Mouse (Mus musculus) hindbrain, embryonic 13.5 days (tissue): Measurements from ENCODE around the gene Nrgn. TPM values are rescaled to one million over a fixed set of nuclear protein-coding genes. Genes with fewer than 3 reads are reported as not detected.

ENCODE experiments used
- ATAC-seq: fragments of 200-750 bp; cut with Nextera tagmentation; 2 replicates; pipeline ENCODE4 v1.8.0; 2017; ENCODE audit warnings: moderate TSS enrichment; ENCODE audit not compliant: low FRiP score
- H3K27ac ChIP-seq: fragments of 300-500 bp; sonication (generic); 2 replicates; pipeline ENCODE4 v1.5.1; 2015; ENCODE audit warnings: inconsistent platforms, mild to moderate bottlenecking, moderate library complexity
- H3K27me3 ChIP-seq: fragments of 300-500 bp; sonication (generic); 2 replicates; pipeline ENCODE4 v1.6.1; 2015; ENCODE audit warnings: mild to moderate bottlenecking, inconsistent platforms
- H3K36me3 ChIP-seq: fragments of 300-500 bp; sonication (generic); 2 replicates; pipeline ENCODE4 v1.6.1; 2015; ENCODE audit warnings: mild to moderate bottlenecking, inconsistent platforms
- H3K4me1 ChIP-seq: fragments of 300-500 bp; sonication (generic); replicated peaks from 2 replicates; pipeline ENCODE4 v1.6.1; 2015; ENCODE audit warnings: inconsistent platforms
- H3K4me2 ChIP-seq: fragments of 300-500 bp; sonication (generic); 2 replicates; pipeline ENCODE4 v1.6.1; 2015; ENCODE audit warnings: inconsistent platforms, mild to moderate bottlenecking, moderate library complexity
- H3K4me3 ChIP-seq: fragments of 300-500 bp; sonication (generic); 2 replicates; pipeline ENCODE4 v1.5.1; 2015; ENCODE audit warnings: mild to moderate bottlenecking, inconsistent platforms
- H3K9ac ChIP-seq: fragments of 300-500 bp; sonication (generic); 2 replicates; pipeline ENCODE4 v1.6.1; 2015; ENCODE audit warnings: mild to moderate bottlenecking, inconsistent platforms
- H3K9me3 ChIP-seq: fragments of 300-500 bp; sonication (generic); 2 replicates; pipeline ENCODE4 v1.6.1; 2016; ENCODE audit warnings: inconsistent platforms
- WGBS: fragments of 180-500 bp; shearing (Covaris S2); methylation state at CpG from one replicate; pipeline ENCODE4 v1.1.7; 2015; 5-methylcytosine and 5-hydroxymethylcytosine counted together
- polyA plus RNA-seq: library from polyadenylated mRNA; unstranded; fragments of >200 nt; fragmentation: Nextera tagmentation; extraction: Ambion mirVana; gene quantifications from 2 replicates; pipeline ENCODE4 v1.2.1, GENCODE M21; 2015

Nrgn gene
- polyA plus RNA-seq, 1 experiment from 2014 or later = 14.9 TPM

DNA sequence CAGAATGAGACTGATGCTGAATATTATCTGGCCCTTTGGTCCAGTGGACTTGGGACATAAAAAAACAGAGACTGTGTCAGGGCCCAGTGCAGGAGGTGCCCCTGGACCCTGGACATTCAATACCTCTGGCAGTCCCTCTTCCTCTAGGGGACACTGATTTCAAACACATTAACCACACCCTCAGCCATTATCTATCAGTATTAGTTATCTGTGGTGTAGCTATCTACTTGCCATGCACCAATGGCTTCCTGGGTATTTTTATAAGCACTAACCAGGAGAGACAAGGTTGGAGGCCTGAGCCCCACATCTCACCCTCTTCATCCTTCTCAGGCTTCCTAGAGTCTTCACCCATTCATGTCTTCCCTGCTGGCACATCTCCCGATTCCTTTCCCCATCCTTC, 2.3 kb downstream of the Nrgn start:
- Histone ChIP-seq H3K27me3 (peaks cover 98% of the 10 kb centered on the region), H3K4me2 (no peak overlapping the region), H3K9ac (no peak overlapping the region), H3K4me3 (no peak overlapping the region), H3K9me3 (no peaks in the 10 kb centered on the region), H3K27ac (no peak overlapping the region), H3K36me3 (no peaks in the 10 kb centered on the region), H3K4me1 (peaks cover 25% of the 10 kb centered on the region)
- 78% methylated on average over 1 of the region's 1 CpGs for WGBS
- no peak for ATAC-seq

GRCm38 (mm10) chr9:37546889-37547288, 5.8 kb downstream of the Nrgn start:
- Histone ChIP-seq H3K27ac (no peak overlapping the region), H3K36me3 (no peaks in the 10 kb centered on the region), H3K27me3 (peaks cover 99% of the 10 kb centered on the region), H3K4me3 (no peak overlapping the region), H3K4me2 (no peak overlapping the region), H3K9ac (no peak overlapping the region), H3K4me1 (peaks cover 21% of the 10 kb centered on the region), H3K9me3 (no peaks in the 10 kb centered on the region)
- 87% methylated on average over 1 of the region's 1 CpGs for WGBS
- ATAC-seq = no peak

DNA sequence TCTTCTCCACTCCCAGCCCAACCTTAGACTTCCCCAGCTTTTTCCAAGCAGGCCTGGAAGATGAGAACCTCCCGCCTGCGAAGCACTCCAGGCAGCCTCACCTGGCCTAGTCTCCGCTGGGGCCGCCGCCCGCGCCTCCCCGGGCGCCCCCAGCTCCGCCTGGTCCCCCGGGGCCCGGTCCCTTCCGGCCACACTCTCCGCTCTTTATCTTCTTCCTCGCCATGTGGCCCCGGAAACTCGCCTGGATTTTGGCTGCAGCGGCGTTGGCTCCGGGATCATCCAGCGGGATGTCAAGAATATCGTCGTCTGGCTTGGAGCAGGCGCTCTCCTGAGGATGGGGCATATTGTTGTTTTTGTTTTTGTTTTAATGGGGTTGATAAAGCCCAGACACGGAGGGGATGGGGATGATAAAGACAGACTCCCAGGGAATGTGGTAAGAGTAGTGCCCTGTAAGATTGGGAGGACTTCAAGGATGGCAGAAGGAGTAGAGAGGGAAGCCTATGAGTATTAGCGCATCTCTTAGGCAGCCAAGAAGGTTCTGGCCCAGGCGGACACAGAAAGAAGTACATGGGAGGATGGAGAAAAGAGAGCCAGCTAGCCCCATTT, 6.8 kb downstream of the Nrgn start:
- H3K27ac ChIP-seq = no peak overlapping the region
- H3K27me3 ChIP-seq = peaks cover 95% of the 10 kb centered on the region
- no peak for ATAC-seq
- peak overlapping the region; percentile 8; the same call in 1 of the 2 replicates for H3K4me3 ChIP-seq
- 13% methylated on average over 27 of the region's 27 CpGs for WGBS
- H3K4me2 ChIP-seq = peak overlapping the region; percentile 57; the same call in 1 of the 2 replicates
- H3K9ac ChIP-seq = peak overlapping the region; percentile 56
- no peaks in the 10 kb centered on the region for H3K36me3 ChIP-seq
- H3K4me1 ChIP-seq = peaks cover 19% of the 10 kb centered on the region
- no peaks in the 10 kb centered on the region for H3K9me3 ChIP-seq

- Histone ChIP-seq H3K4me3 (peak overlapping the region; percentile 32), H3K4me1 (peaks cover 19% of the 10 kb centered on the region), H3K27ac (no peak overlapping the region), H3K27me3 (peaks cover 90% of the 10 kb centered on the region), H3K9ac (peak overlapping the region; percentile 56; the same call in 1 of the 2 replicates), H3K9me3 (no peaks in the 10 kb centered on the region), H3K36me3 (no peaks in the 10 kb centered on the region), H3K4me2 (peak overlapping the region; percentile 57)
- 9% methylated on average over 17 of the region's 17 CpGs for WGBS
- peak; percentile 63 for ATAC-seq
Measured at GRCm38 (mm10) chr9:37545166-37545610, 7.5 kb downstream of the Nrgn start.

DNA sequence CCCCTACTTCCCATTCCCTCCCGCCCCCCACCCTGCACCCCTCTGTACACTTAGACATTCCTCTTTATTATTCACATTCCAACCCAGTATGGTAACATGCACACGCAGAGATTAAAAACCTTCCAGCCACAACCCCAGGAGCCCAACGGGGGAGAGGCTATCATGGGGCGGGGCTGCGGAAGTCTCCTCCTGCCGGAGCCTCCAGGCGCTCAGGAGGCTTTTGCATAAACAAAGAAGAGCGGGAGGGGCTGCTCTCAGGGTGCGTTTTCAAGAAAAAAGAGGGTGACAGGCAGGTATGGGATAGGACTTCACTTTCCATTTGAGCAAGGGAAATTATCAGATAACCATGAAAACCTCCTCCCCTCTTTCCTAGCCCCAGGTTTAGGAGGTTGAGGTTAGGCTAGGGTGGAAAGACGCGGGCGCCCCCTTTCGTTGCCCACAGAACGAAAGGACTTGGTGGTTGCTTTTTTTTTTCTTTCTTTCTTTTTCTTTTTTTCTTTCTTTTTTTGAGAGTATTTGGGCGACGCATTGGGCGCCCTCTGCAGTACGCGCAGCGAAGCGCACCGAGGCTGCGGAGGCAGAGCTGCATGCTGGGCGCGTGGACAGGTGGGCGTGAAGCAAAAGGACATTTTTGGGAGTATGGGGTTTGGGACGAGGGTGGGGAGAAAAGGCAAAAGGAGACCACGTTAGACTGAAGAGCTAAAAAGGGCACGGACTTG, 8.1 kb downstream of the Nrgn start:
- Histone ChIP-seq H3K9ac (peak overlapping the region; percentile 56; the same call in 1 of the 2 replicates), H3K27me3 (peaks cover 84% of the 10 kb centered on the region)

DNA sequence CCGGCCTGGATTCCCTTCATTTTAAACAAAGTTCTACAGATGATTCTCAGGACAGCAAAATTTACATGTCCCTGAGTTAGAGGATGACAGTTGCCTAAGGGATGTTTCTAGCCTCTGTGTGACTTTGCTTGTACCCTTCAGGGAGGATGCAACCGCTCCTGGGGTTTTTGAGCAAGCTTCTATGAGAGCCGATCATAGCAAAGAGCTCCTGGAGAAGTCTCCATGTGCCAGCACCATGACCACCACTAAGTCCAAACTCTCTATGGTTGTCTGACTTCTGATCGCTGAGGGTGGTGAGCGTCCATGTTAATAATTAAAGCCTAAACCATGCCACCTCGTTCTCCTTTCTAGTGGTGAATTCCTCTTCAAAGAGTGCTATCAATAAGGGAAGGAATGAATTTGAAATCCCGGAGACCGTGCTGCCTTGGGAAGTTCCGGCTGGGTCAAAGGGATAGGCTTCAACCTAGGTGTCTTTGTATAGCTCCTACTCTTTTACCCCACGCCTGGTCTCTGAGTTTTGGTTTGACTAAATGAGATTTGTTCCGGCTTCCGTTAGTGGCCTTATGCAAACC, 8.7 kb downstream of the Nrgn start:
- peak overlapping the region; percentile 57 for H3K4me2 ChIP-seq
- H3K9me3 ChIP-seq = no peaks in the 10 kb centered on the region
- ATAC-seq = no peak
- peaks cover 80% of the 10 kb centered on the region for H3K27me3 ChIP-seq
- no peaks in the 10 kb centered on the region for H3K36me3 ChIP-seq
- no peak overlapping the region for H3K27ac ChIP-seq
- peak overlapping the region; percentile 32; the same call in 1 of the 2 replicates for H3K4me3 ChIP-seq
- H3K9ac ChIP-seq = peak overlapping the region; percentile 51; the same call in 1 of the 2 replicates
- WGBS = 26% methylated on average over 12 of the region's 12 CpGs
- H3K4me1 ChIP-seq = peaks cover 22% of the 10 kb centered on the region

More for the DNA sequence above, 8.1 kb downstream of the Nrgn start:
- Histone ChIP-seq H3K4me2 (peak overlapping the region; percentile 57), H3K4me1 (peaks cover 22% of the 10 kb centered on the region), H3K36me3 (no peaks in the 10 kb centered on the region), H3K4me3 (peak overlapping the region; percentile 32), H3K9me3 (no peaks in the 10 kb centered on the region), H3K27ac (no peak overlapping the region)
- WGBS = 2% methylated on average over 29 of the region's 29 CpGs
- ATAC-seq = peak; percentile 57

DNA sequence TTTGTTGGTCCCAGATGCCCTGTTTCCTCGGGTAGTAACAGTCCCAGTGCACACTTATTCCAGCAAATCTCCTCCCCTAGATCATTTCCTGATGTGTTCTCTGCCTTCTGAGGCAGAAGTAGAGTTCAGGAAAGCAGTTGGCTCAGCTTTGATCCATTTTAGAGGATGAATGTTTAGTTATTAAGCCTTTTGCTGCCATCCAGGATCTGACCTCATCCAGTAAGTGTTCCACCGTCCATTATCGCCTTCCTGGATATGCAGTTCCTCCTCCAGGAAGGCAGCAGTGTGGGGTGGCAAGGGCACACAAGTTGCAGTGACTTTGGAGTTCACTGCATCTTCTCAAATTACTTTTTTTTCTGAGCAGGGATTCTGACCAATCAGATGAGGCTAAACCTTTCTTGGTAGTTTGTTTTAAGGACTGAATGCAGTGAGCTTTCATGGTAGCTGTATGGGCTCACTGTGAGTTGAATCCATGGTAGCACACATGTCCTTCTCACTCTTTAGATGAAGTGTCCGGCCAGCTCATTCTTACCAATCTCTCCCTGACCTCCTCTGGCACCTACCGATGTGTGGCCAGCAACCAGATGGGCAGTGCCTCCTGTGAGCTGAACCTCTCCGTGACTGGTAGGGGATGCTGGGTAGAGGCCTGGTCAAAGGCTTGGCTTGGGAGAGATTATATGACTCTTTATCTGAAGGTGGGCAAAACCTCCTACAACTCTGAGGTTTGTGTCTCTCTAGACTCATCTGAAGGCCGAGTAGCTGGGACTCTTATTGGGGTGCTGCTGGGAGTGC, 10.7 kb downstream of the Nrgn start:
- no peak overlapping the region for H3K27ac ChIP-seq
- H3K9ac ChIP-seq = no peak overlapping the region
- H3K9me3 ChIP-seq = no peaks in the 10 kb centered on the region
- no peak overlapping the region for H3K4me3 ChIP-seq
- ATAC-seq = no peak
- no peak overlapping the region for H3K4me2 ChIP-seq
- peaks cover 68% of the 10 kb centered on the region for H3K27me3 ChIP-seq
- peaks cover 22% of the 10 kb centered on the region for H3K4me1 ChIP-seq
- H3K36me3 ChIP-seq = no peaks in the 10 kb centered on the region
- 74% methylated on average over 7 of the region's 7 CpGs for WGBS

DNA sequence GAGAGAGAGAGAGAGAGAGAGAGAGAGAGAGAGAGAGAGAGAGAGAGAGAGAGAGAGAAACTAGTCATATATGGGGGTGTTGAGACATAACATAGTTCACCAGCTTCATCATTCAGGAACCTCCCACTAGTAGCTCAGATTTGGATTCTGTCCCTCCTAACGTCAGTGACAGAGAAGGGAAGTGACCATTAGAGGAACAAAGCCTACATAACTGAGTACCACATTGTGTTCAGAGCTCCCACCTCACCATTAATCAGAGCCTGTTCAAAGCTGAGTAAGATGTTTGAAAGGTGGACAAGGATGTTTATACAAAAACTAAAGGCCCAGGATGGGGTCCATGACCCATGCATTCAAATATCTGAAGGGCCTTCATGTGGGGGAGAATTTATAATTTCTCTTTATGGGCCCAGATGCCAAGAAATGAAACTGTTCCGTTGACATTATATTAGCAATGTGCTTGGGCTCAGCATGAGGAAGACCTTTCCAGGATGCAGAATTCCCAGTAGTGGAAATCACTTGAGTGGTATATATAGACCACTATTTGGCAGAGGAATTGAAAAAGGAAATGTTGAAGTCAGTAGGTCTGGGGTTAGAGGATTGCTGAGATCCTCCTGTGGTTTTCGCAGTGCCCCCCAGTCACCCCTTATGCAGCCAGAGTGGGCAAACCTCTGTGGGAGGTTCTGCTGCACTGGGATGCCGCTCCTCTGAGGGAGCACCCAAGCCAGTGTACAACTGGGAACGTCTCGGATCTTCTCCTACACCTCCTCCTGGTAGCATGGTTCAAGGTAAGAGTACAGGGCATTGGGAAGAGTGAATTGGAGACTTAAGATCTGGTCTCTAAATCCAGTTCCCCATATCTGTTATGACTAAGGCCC, 11.8 kb downstream of the Nrgn start:
- WGBS = 83% methylated on average over 6 of the region's 6 CpGs

GRCm38 (mm10) chr9:37540226-37540625, 12.5 kb downstream of the Nrgn start:
- H3K27me3 ChIP-seq = peaks cover 53% of the 10 kb centered on the region
- 93% methylated on average over 4 of the region's 4 CpGs for WGBS

More for the DNA sequence above, 11.8 kb downstream of the Nrgn start:
- Histone ChIP-seq H3K4me1 (peaks cover 20% of the 10 kb centered on the region), H3K9me3 (no peaks in the 10 kb centered on the region), H3K4me2 (no peak overlapping the region), H3K9ac (no peak overlapping the region), H3K36me3 (no peaks in the 10 kb centered on the region), H3K27ac (no peak overlapping the region), H3K27me3 (peaks cover 60% of the 10 kb centered on the region), H3K4me3 (no peak overlapping the region)
- ATAC-seq = no peak

GRCm38 (mm10) chr9:37539170-37540025, 13.3 kb downstream of the Nrgn start, which contains the start of gene Vsig2:
Gene Vsig2 (plus strand): TSS chr9:37539255.
- H3K27ac ChIP-seq = no peak within 1 kb of the TSS
- no peak within 1 kb of the TSS for H3K4me3 ChIP-seq
- peaks cover 45% of the 10 kb centered on the region for H3K27me3 ChIP-seq
- ATAC-seq = no peak
- H3K9ac ChIP-seq = no peak within 1 kb of the TSS
- H3K4me1 ChIP-seq = peaks cover 7% of the 10 kb centered on the region; the same call in 1 of the 2 replicates
- no peak within 1 kb of the TSS for H3K4me2 ChIP-seq
- 46% methylated on average over 23 of the region's 23 CpGs for WGBS
- no peaks in the 10 kb centered on the region for H3K36me3 ChIP-seq
- no peaks in the 10 kb centered on the region for H3K9me3 ChIP-seq

More at GRCm38 (mm10) chr9:37540226-37540625, 12.5 kb downstream of the Nrgn start:
- peaks cover 14% of the 10 kb centered on the region for H3K4me1 ChIP-seq
- no peak overlapping the region for H3K4me2 ChIP-seq
- no peaks in the 10 kb centered on the region for H3K9me3 ChIP-seq
- ATAC-seq = no peak
- no peak overlapping the region for H3K27ac ChIP-seq
- H3K36me3 ChIP-seq = no peaks in the 10 kb centered on the region
- no peak overlapping the region for H3K9ac ChIP-seq
- H3K4me3 ChIP-seq = no peak overlapping the region
